Mouse (Mus musculus): ENCODE data around the gene Gm10260.
A peak's percentile ranks its signal among the peaks of the same experiment; 100 is the strongest.

The Gm10260 gene

GRCm38 (mm10) chr13:97768803-97769202 lies 8.4 kb upstream of the Gm10260 start:
- no peak for DNase-seq (ENCODE audit: low spot score)

DNA sequence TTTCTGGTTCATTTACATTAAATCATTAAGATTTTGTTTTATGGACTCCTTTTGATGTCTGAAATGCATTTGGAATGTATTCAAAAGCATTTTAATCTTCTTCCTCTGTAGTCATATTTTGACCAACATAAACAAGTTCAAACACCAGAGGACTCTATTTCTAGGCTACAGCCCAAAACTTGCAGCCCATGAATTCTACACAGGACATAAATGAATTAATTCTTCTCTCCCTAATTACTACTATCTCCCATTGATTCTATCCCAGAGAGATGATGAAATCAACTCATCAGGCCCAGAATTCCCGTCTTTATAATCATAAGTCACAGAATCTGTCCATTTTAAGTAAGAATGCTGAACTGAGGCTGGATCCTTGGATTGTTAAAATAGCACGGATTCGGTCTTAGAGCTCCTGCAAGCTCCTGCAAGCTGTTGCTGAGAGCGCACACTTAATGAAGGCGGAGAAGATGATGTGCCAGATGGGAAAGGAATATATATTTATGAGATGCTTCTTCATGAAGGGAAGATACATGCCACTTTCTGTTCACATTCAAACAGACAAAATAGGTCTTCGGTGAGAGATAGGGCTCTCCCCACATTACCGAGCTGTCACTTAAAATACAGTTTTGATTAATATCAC lies 7.7 kb upstream of the Gm10260 start:
- no peak for DNase-seq (ENCODE audit: low spot score)

- DNase-seq (ENCODE audit: low spot score) = no peak
Observed at GRCm38 (mm10) chr13:97766600-97766999, 6.2 kb upstream of the Gm10260 start.

- no peak for DNase-seq (ENCODE audit: low spot score)
Observed at GRCm38 (mm10) chr13:97765913-97766312, 5.5 kb upstream of the Gm10260 start.

GRCm38 (mm10) chr13:97764067-97764466 lies 3.6 kb upstream of the Gm10260 start:
- DNase-seq (ENCODE audit: low spot score) = peak; percentile 26

GRCm38 (mm10) chr13:97763436-97763835 lies 3.0 kb upstream of the Gm10260 start:
- peak; percentile 12 for DNase-seq (ENCODE audit: low spot score)

GRCm38 (mm10) chr13:97762121-97762520 lies 1.7 kb upstream of the Gm10260 start:
- DNase-seq (ENCODE audit: low spot score) = no peak

- DNase-seq (ENCODE audit: low spot score) = no peak
Observed at GRCm38 (mm10) chr13:97757033-97757432, 3.4 kb downstream of the Gm10260 start.

- no peak for DNase-seq (ENCODE audit: low spot score)
Observed at GRCm38 (mm10) chr13:97756091-97756490, 4.3 kb downstream of the Gm10260 start.

- DNase-seq (ENCODE audit: low spot score) = no peak
Observed at GRCm38 (mm10) chr13:97750851-97751381, 9.5 kb downstream of the Gm10260 start.

- no peak for DNase-seq (ENCODE audit: low spot score)
Observed at GRCm38 (mm10) chr13:97747037-97747860, 13.2 kb downstream of the Gm10260 start.

- DNase-seq (ENCODE audit: low spot score) = no peak
Observed at GRCm38 (mm10) chr13:97744669-97745068, 15.8 kb downstream of the Gm10260 start.

- no peak for DNase-seq (ENCODE audit: low spot score)
Observed at GRCm38 (mm10) chr13:97744036-97744435, 16.4 kb downstream of the Gm10260 start.

DNA sequence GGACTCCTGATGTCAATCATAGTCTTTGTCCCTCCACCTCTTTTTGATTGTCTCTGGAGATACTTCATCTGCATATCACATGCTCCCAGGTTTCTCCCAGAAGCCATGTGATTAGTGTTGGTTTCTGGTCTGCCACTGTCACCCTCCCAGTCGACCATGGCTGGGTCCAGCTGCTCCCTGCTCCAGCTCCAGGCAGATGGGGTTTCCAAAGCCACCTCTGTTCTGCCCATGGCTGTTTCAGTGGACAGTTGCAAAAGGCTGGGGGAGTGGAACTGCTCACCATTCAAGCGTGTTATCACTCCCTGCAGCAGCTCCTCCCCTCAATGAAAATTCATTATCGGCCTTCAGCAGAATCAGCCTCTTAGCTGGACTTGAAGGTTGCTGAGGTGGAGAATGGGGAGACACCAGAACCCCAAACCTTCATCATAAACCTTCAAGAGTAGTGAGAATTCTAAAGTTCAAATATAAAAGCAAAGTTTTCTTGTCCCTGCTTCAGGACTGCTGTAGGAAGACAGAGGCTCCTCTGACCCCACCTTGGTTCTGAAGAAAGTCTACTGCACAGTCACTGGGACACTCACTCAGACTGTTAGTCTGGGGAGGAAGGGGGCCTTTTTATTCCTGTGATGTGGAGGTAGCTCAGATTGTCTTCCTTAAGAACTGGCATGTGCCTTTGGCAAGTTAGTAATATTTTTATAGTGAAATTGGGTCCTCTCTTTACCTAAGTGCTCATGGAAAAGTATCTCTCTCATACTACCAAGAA lies 17.0 kb downstream of the Gm10260 start:
- no peak for DNase-seq (ENCODE audit: low spot score)

GRCm38 (mm10) chr13:97735931-97736330 lies 24.5 kb downstream of the Gm10260 start:
- no peak for DNase-seq (ENCODE audit: low spot score)

DNA sequence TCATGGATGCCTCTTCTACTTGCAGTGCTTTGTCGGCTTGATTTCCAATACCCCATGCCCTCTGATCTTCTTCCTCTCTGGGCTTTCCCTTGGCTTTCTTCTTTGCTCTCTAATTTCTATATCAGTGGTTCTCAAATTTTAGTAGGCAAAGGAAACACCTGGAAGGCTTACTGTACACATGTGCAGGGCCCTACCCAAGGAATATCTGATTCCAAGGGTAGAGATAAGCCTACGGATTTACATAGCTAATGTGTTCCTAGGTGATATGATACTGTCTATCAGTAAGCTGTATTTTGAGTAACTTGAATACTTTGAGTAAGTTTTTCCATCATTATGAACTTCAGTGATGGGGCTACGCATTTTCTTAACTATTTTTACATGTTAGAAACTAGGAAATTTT lies 25.7 kb downstream of the Gm10260 start:
- no peak for DNase-seq (ENCODE audit: low spot score)

- DNase-seq (ENCODE audit: low spot score) = no peak
Observed at GRCm38 (mm10) chr13:97725160-97725825, 35.1 kb downstream of the Gm10260 start.

GRCm38 (mm10) chr13:97724551-97724950 lies 35.9 kb downstream of the Gm10260 start:
- DNase-seq (ENCODE audit: low spot score) = no peak

DNA sequence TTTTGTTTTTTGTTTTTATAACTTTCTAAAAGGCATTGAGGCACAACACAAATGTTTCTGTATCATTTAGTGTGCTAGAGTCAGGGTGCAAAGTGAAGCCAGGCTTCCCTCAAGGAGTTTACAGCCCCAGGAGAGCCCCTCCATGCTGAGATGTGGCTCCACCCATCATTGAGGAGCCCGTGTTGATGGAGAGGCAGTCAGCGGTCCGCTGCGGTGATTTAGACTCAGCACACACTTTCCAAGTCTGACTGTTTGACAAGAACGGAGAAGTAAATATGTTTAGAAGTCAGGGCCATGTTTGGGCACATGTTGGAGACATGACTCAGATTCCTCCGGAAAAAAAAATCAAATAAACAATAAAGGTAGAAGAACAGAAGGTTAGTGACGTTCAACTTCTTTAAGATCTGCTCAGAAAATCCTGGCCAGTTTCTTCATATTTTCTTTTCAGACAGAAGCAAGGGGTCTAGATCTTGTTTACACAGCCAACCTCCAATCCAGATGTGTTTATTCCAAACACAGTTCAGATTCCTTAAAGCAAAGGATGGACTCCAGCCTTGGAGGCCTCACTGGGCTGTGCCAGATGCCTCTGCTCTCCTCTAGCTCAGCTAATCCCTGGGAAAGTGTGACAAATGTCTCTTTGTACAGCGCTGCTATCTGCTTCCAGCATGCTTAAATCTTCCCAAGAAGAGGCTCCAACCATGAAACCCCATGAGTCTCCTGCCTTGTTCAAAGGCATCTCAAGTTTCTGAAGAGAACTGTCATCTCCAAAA lies 47.7 kb downstream of the Gm10260 start:
- no peak for DNase-seq (ENCODE audit: low spot score)

GRCm38 (mm10) chr13:97711510-97711909 lies 48.9 kb downstream of the Gm10260 start:
- no peak for DNase-seq (ENCODE audit: low spot score)
